Mouse (Mus musculus) ES-Bruce4 (cell line): ENCODE results near the gene Zbtb2.

Experiments used
- CTCF ChIP-seq: IDR thresholded peaks from one replicate; pipeline ENCODE4 v1.8.1; 2011; ENCODE audit warnings: low read depth, low read length
- EP300 ChIP-seq: IDR thresholded peaks from 2 replicates; pipeline ENCODE4 v1.6.1; 2011; ENCODE audit warnings: low read depth, low read length; ENCODE audit not compliant: insufficient read depth
- POLR2A ChIP-seq: IDR thresholded peaks from one replicate; pipeline ENCODE4 v1.8.1; 2011; ENCODE audit warnings: low read length; ENCODE audit not compliant: insufficient read depth

DNA sequence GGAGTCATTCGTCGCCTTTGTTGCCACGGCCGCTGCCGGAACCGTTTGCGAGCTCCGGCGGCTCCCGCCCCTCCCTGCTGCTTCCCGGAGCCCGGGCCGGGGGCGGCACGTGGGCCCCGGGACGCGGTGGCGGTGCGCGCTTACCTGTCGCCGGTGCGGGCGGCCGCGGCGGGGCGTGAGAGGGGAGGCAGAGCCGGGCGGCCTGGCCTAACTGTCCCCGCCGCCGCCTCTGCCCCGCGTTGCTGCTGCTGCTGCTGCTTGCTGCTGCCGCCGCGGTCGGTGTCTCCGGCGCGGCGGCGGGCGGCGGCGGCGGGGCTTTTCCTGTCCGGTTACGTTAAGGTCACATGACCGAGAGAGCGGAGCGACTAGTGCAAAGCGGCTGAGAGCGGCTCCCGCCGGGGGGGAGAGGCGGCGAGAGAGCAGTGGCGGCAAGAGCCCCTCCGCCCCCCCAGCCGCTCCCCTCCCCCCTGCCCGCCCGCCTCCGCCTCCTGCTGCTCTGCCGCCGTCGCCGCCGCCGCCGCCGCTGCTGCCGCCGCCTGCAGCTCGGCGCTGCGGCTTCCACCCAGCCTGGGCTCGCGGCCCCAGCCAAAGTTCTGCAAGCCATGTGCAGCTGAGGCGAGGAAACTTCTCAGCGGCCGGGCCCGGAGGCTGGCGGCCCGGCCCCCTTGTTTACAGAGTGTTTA, at the start of gene Zbtb2:
- no peak for TF ChIP-seq CTCF
- no peak for TF ChIP-seq EP300
- TF ChIP-seq POLR2A, result no peak
